Mouse (Mus musculus) embryo, embryonic 9.5 days (tissue): ENCODE measurements around the gene Fscn2.
A peak's percentile ranks its signal among the peaks of the same experiment; 100 is the strongest.

Experiments used
- DNase-seq: peaks from one replicate; pipeline ENCODE4 v3.0.0-alpha.2; 2017; ENCODE audit errors: extremely low spot score

Gene Fscn2

DNA sequence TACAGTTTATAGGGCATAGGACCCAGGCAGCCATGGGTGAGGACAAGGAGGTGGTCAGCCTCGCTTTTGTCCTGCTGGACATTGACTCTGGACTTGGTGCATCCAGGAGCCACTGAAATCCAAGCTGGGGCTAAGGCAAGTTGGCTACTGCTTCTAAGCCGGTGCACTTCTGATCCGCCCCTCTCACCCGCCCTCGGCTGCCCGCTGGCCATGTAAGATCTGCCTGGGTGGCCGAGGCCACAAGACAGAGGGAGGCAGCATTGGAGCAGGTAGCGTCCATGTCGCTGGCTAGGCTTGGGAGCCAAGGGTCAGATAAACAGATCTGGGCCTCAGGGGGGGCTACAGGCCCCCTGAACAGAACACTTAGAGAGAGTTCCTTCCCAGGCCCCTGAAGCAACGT lies at the start of gene Fscn2:
Gene Fscn2 (plus strand): TSS at position 240 of the 400 bp plus-strand sequence.
- DNase-seq, result no peak

- DNase-seq, result no peak
Measured at GRCm38 (mm10) chr11:120311561-120311960, 49.8 kb upstream of the Fscn2 start.

- no peak for DNase-seq
Measured at GRCm38 (mm10) chr11:120312069-120312468, 49.3 kb upstream of the Fscn2 start.

GRCm38 (mm10) chr11:120313906-120314685 lies 47.2 kb upstream of the Fscn2 start:
- no peak for DNase-seq

- DNase-seq, result no peak
Measured at GRCm38 (mm10) chr11:120314721-120315415, 46.5 kb upstream of the Fscn2 start.

- DNase-seq, result no peak
Measured at GRCm38 (mm10) chr11:120315416-120315761, 45.9 kb upstream of the Fscn2 start.

DNA sequence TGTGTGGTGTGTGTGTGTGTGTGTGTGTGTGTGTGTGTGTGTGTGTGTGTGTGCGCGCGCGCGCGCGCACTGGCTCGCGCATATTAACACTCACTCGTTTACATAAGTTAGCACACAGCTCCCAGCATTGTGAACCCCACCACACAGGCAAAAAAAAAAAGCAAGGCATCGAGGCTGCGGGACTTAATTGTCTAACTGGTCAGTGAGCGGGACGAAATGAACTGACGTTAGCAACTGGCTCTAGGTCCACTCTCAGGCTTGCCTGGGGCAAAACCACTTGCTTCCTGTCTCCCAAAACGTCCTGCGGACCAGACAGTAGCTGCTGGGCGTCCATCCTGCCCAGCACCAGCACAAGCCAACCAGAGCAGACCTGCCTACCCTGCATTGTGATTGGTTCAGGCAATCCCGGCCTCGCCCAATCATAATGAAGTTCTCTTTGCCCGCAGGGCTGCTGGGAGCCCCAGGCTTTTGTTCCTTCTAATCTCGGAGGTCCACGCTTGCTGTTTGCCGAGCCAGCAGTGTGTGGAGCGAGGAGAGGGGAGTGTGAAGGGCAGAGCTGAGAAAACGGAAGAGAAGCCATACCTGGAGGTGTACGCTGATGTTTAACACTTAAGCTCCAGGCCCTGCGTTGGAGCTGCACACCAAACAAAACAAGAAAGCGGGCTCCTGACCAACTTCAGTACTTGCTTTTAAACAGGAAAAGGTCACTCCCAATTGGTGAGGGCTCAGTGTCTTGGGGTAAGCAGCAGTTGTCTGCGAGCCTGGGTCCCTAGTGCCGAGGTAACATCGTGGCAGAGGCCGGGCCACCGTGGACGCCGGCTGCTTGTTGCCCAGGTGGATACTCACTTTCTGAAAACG lies 45.3 kb upstream of the Fscn2 start:
- DNase-seq, result peak; percentile 93

- DNase-seq, result no peak
Measured at GRCm38 (mm10) chr11:120316690-120317254, 44.6 kb upstream of the Fscn2 start.

- DNase-seq, result no peak
Measured at GRCm38 (mm10) chr11:120317456-120317855, 43.9 kb upstream of the Fscn2 start.

DNA sequence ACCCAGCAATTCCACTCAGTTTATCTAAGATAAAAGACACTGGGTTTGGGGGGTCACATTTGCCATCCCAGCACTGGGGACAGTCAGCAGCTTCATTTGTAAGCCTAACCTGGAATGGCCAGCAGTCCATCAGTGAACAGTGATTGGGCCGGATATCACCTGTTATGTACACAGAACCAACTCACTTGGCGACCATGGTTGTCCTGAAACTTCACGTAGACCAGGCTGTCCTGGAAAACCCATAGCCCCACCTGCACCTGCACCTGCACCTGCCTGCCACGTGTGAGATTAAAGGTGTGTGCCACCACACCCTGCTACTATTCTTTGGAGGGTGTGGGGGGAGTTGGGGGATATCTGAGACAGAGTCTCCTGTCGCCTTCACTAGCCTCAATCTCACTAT lies 42.0 kb upstream of the Fscn2 start:
- no peak for DNase-seq

- DNase-seq, result no peak
Measured at GRCm38 (mm10) chr11:120320156-120320555, 41.2 kb upstream of the Fscn2 start.

GRCm38 (mm10) chr11:120335431-120336021 lies 25.8 kb upstream of the Fscn2 start:
- DNase-seq, result no peak

DNA sequence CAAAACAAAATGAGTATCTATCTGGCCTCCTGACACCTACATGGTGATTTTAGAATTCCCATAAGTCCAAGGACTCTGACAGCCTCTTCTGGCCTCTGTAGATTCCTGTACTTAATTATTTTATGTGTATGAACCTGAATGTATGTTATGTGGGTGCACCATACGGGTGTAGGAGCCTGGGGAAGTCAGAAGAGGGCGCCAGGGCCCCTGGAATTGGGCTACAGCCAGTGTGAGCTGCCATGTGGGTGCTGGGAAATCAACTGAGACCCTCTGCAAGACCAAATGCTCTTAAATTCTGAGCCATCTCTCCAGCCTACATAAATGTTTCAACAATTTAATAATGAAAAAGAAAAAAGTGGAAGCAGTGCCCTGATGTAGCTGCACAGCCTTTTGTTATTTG lies 23.9 kb upstream of the Fscn2 start:
- no peak for DNase-seq

- DNase-seq, result no peak
Measured at GRCm38 (mm10) chr11:120338786-120339185, 22.5 kb upstream of the Fscn2 start.

- no peak for DNase-seq
Measured at GRCm38 (mm10) chr11:120339978-120340513, 21.3 kb upstream of the Fscn2 start.

- no peak for DNase-seq
Measured at GRCm38 (mm10) chr11:120341661-120342060, 19.7 kb upstream of the Fscn2 start.

DNA sequence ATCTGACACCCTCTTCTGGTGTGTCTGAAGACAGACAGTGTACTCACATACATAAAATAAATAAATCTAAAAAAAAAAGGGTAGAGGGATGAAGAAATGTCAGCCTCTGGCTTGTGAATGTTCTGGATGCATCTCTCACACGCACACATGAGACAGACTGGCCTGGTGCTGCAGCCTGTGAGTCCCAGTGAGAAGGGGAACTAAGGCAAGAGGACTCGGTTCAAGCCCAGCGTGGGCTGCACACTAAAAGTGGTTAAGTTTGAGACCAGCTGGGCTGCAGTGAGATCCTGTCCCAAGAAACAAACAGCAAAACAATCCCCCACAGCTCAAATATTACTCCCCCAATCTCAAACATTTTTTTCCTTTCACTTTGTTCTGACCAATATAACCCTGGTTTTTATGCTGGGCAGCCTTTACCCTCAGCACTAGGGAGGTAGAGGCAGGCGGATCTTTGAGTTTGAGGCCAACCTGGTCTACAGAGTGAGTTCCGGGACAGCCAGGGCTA lies 18.6 kb upstream of the Fscn2 start:
- no peak for DNase-seq

GRCm38 (mm10) chr11:120343519-120344309 lies 17.6 kb upstream of the Fscn2 start:
- peak; percentile 62 for DNase-seq

DNA sequence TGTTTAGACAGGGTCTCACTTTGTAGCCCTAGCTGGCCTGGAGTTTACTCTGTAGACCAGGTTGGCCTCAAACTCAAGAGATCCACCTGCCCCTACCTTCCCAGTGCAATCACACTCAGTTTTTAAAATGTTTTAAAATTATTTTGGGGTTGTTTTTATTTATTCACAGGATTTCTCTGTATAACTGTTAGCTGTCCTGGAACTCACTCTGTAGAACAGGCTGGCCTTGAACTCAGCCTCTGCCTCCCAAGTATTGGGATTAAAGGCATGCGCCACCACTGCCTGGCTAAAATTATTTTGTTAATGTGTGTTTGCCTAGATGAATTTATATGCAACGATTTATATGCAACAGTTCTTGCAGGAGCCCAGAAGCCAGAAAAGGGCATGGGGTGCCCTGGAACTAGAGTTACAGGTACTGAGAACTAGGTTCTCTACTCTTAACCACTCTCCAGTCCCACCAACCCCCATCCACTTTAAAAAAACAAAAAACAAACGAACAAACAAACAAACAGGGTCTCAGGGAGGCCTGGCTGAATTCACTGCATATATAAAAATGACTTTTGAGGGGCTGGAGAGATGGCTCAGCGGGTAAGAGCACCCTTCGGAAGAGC lies 16.9 kb upstream of the Fscn2 start:
- DNase-seq, result peak; percentile 54
